Mouse (Mus musculus) Patski (cell line): ENCODE measurements around the gene Arhgef11. TPM values are rescaled to one million over a fixed set of nuclear protein-coding genes. Genes with fewer than 3 reads are reported as not detected.
"Not testable (repeated sequence)": the region's sequence is repeated elsewhere in the genome, so short reads cannot be mapped to it uniquely, and the experiment has no call there.

Experiments
- ATAC-seq: fragments of 100-300 bp; one replicate; pipeline ENCODE4 v1.8.0; 2021
- CTCF ChIA-PET: fragments of 350-600 bp; sonication (Branson Sonifier 250); formaldehyde crosslinking; loops from one replicate; lab custom pipeline; 2022; ENCODE audit warnings: inconsistent platforms; lab: Charles Lee
- POLR2A ChIA-PET: fragments of 350-600 bp; sonication (Branson Sonifier 250); formaldehyde crosslinking; loops from one replicate; lab custom pipeline; 2022; ENCODE audit warnings: antibody characterized with exemption, inconsistent platforms; lab: Charles Lee
- DNase-seq: peaks from one replicate; pipeline ENCODE4 v3.0.0-alpha.2; 2011; ENCODE audit warnings: low read depth, low spot score
- H3K27me3 ChIP-seq: fragments of 371-371 bp; one replicate; pipeline ENCODE4 v1.5.1; 2021
- CTCF ChIP-seq: fragments of 100-300 bp; IDR thresholded peaks from one replicate; pipeline ENCODE4 v1.5.1; 2021
- in situ Hi-C: fragments of 300-500 bp; cut with MboI; formaldehyde crosslinking; loops from 3 replicates; pipeline ENCODE4 v1.11.1; 2018; ENCODE audit warnings: low pct_unique_long_range_greater_than_20kb, mixed read lengths
- polyA plus RNA-seq: library from polyadenylated mRNA; unstranded; gene quantifications from one replicate; pipeline ENCODE4 v1.2.3, GENCODE M21; 2021

Gene Arhgef11
- polyA plus RNA-seq = 41.9 TPM

GRCm38 (mm10) chr3:87616957-87617810, at the start of gene Arhgef11:
TSS of gene Arhgef11 (plus strand) at chr3:87617559.
- CTCF ChIA-PET = no interaction called here
- POLR2A ChIA-PET = interaction anchor here (1.0 to 1.5 kb wide), 2 partner anchors 9 to 18 kb away, joined by 3 read pairs; no protein-coding TSS in a partner anchor
- in situ Hi-C loops = no loop called here
- peaks cover 6% of the 10 kb centered on the region for H3K27me3 ChIP-seq
- ATAC-seq (peak; percentile 92), DNase-seq (no peak)
- TF ChIP-seq CTCF = no peak

- no peak for TF ChIP-seq CTCF
- peaks cover under 1% of the 10 kb centered on the region for H3K27me3 ChIP-seq
- no peak for DNase-seq
- ChIA-PET CTCF (no interaction called here), POLR2A (no interaction called here)
- ATAC-seq = no peak
- in situ Hi-C loops = loop anchor here (10.0 kb wide), 1 partner anchor 534 kb away; no protein-coding TSS in a partner anchor
These were observed 48.7 kb upstream of the Arhgef11 start for GRCm38 (mm10) chr3:87568681-87569080.

- peaks cover 2% of the 10 kb centered on the region for H3K27me3 ChIP-seq
- TF ChIP-seq CTCF = no peak
- POLR2A ChIA-PET = no interaction called here
- in situ Hi-C loops = no loop called here
- CTCF ChIA-PET = no interaction called here
- DNase-seq = no peak
- ATAC-seq = no peak
These were observed 41.6 kb upstream of the Arhgef11 start for GRCm38 (mm10) chr3:87575766-87576165.

GRCm38 (mm10) chr3:87582259-87582658, 35.1 kb upstream of the Arhgef11 start:
- ATAC-seq (no peak), DNase-seq (no peak)
- in situ Hi-C loops = no loop called here
- no peak for TF ChIP-seq CTCF
- H3K27me3 ChIP-seq = no peaks in the 10 kb centered on the region
- CTCF ChIA-PET = no interaction called here
- POLR2A ChIA-PET = no interaction called here

GRCm38 (mm10) chr3:87593793-87594192, 23.6 kb upstream of the Arhgef11 start:
- in situ Hi-C loops = no loop called here
- POLR2A ChIA-PET = no interaction called here
- DNase-seq (no peak), ATAC-seq (no peak)
- CTCF ChIA-PET = no interaction called here
- TF ChIP-seq CTCF = no peak
- H3K27me3 ChIP-seq = peaks cover 34% of the 10 kb centered on the region

GRCm38 (mm10) chr3:87595328-87595727, 22.0 kb upstream of the Arhgef11 start:
- CTCF ChIA-PET, POLR2A ChIA-PET, in situ Hi-C loops, ATAC-seq, DNase-seq: not testable (repeated sequence)
- H3K27me3 ChIP-seq = peaks cover 34% of the 10 kb centered on the region

GRCm38 (mm10) chr3:87601077-87601476, 16.3 kb upstream of the Arhgef11 start:
- POLR2A ChIA-PET, CTCF ChIA-PET, ATAC-seq: not testable (repeated sequence)

GRCm38 (mm10) chr3:87616354-87616753, 1.0 kb upstream of the Arhgef11 start:
- CTCF ChIA-PET = no interaction called here
- no peak for TF ChIP-seq CTCF
- no peak for DNase-seq
- ATAC-seq = no peak
- in situ Hi-C loops = no loop called here
- peaks cover 6% of the 10 kb centered on the region for H3K27me3 ChIP-seq
- POLR2A ChIA-PET = interaction anchor here (1.5 kb wide), 1 partner anchor 10 kb away, joined by 3 read pairs; no protein-coding TSS in a partner anchor

More at GRCm38 (mm10) chr3:87601077-87601476, 16.3 kb upstream of the Arhgef11 start:
- H3K27me3 ChIP-seq = peaks cover 12% of the 10 kb centered on the region
- in situ Hi-C loops, DNase-seq: not testable (repeated sequence)

GRCm38 (mm10) chr3:87617811-87618130, 412 bp downstream of the Arhgef11 start:
- POLR2A ChIA-PET = interaction anchor here (0.6 to 1.5 kb wide), 3 partner anchors 9 to 68 kb away, joined by 3 to 4 read pairs (median 3); no protein-coding TSS in a partner anchor
- no peak for TF ChIP-seq CTCF
- ATAC-seq (no peak), DNase-seq (no peak)
- peaks cover 6% of the 10 kb centered on the region for H3K27me3 ChIP-seq
- CTCF ChIA-PET = no interaction called here
- in situ Hi-C loops = no loop called here

GRCm38 (mm10) chr3:87618240-87618639, 881 bp downstream of the Arhgef11 start:
- H3K27me3 ChIP-seq = peaks cover 6% of the 10 kb centered on the region
- ATAC-seq = no peak
- TF ChIP-seq CTCF = no peak
- no peak for DNase-seq
- in situ Hi-C loops = no loop called here
- POLR2A ChIA-PET = interaction anchor here (0.6 to 1.0 kb wide), 2 partner anchors 17 to 69 kb away, joined by 3 to 4 read pairs; no protein-coding TSS in a partner anchor
- CTCF ChIA-PET = no interaction called here

GRCm38 (mm10) chr3:87618981-87619710, 1.8 kb downstream of the Arhgef11 start:
- ChIA-PET POLR2A (interaction anchor here (0.6 kb wide), 1 partner anchor 72 kb away, joined by 3 read pairs; no protein-coding TSS in a partner anchor), CTCF (interaction anchor here (0.8 to 1.5 kb wide), 2 partner anchors 9 to 13 kb away, joined by 3 to 5 read pairs; no protein-coding TSS in a partner anchor)
- in situ Hi-C loops = no loop called here
- no peak for TF ChIP-seq CTCF
- peaks cover 6% of the 10 kb centered on the region for H3K27me3 ChIP-seq
- DNase-seq (no peak), ATAC-seq (no peak)
